Mouse (Mus musculus) embryo, embryonic 10.5 days (tissue): ENCODE measurements around the gene Dglucy.
A peak's percentile ranks its signal among the peaks of the same experiment; 100 is the strongest.

ENCODE experiments used
- DNase-seq: peaks from one replicate; pipeline ENCODE4 v3.0.0-alpha.2; 2015; ENCODE audit warnings: low spot score

Dglucy gene

DNA sequence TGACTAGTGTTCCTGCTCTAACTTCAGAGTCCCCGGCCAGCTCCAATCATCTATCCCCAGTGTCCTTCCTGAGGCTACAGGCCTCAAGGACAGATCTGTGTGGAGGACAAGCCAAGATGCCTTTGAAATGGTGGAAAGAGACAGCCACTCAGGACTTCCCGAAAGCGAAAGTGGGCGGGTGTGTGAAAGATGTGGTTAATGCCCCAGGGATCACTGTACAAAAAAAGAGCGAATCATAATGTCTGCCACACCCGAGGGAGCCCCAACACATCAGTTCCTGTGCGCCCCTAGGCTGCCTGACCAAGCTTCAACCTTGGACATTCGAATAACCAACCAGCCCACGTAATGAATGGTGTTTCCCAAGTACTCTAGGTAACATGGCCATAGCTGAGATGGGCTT, 149.4 kb downstream of the Dglucy start:
- no peak for DNase-seq

DNA sequence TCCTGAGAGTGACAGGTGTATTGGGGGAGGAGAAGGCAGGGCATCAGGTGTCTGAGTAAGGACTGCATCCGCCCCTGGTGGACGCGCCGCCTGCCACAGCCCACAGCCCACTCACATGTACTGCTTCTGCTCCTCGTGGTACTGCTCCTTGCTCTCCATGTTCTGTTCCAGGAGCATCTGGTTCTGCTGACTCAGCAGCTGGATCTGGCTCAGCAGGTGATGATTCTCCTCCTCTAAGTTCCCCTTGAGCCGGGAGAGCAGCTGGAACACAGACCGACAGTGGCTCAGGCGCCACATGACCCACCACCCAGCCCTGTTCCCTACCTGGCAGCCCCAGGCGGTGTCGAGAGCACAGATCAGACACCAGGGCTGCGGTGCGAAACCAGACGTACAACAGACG, 152.8 kb downstream of the Dglucy start:
- DNase-seq, result no peak

DNA sequence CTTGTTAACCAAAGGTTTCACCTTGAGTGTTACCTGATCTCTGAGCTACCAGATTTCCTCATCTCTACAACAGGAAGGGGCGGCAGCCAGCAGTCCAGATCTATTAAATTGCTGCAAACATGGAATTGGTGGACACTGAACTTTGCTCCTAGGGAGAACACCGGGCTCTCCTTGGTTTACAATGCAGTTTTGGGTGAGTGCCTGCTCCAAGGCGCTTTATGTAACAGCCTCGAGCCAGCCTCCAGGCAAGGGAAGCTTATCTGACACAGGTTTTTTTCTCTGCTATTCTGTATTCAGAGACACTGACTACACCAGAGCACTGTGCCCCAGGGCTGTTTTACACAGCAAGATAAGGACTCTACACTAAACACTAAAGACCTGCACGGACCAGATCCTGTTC, 155.9 kb downstream of the Dglucy start:
- DNase-seq, result no peak

DNA sequence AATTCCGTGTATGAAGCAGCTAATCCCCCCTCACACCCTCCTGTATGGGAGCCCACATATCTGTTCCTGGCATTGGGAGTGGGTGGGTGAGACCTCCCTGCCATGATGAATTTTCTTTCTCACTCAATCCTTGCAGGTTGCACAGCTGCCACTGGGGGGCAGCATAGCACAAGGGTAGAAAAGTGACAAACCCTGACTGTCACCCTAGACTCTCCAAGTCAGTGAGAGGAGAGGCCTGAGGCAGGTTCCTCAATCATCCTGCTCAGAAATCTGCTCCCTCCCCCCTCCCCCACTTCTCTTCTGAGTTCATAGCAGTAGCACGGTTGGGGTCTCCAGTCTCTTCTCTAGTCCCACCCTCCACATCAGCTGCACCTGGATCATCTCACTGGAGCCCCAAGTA, 157.3 kb downstream of the Dglucy start:
- DNase-seq, result peak; percentile 88

DNA sequence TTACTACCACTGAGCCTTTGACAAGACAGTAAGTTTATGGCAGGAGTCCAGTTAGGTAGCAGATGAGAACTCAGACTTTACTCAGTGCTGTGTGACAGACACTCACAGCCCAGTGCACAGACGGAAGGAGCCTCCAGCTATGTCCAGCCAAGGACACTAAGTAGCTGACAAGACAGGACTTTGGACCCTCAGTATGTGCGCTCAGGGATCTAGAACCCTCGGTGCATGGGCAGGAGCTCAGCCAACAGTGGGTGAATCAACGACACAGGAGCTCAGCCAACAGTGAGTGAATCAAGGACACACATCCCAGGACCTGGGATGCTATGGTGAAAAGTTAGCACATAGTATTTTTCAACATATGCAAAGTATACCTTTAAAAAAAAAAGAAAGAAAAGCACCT, 157.9 kb downstream of the Dglucy start:
- DNase-seq, result no peak

DNA sequence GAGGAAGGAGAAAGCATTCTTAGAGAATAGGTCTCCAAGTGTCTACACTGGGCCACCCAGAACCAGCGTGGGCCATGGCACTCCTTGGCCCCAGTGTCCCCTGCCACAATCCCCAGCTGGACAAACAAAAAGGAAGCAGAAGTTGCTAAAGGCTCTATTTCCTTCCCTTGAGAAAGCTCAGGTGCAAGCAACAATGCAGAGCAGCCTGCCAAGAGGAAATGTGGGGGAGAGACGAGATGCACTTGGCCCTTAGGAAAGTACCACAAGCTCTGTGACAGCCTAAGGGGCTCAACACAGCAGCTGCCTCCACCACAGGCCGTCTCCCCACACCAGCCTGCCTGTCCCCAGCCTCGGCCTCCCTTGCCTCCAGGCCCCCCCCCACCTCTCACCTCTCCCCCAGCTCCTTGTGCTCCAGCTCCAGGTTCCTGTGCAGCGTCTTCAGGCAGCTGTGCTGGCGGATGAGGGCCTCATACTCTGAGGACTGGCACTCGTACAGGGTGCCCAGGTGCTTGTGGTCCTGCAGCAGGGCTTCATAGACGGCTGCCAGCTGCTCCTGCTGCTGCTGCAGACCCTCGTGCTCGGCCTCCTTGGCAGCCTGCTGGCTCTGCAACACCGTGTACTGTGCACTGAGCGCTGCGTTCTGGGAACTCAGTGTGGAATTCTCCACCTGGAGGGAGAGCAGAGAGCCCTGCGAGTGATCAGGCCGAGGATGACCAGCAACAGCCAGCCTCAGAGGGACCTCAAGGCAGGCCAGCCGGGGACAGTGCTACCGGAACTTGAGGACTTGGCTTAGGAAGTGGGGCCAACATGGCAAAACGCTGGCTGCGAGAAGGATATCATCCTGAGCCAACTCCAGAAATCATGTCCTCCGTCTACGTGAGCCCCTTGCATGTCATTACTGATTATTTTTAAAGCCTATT, 158.8 kb downstream of the Dglucy start:
- DNase-seq, result no peak

DNA sequence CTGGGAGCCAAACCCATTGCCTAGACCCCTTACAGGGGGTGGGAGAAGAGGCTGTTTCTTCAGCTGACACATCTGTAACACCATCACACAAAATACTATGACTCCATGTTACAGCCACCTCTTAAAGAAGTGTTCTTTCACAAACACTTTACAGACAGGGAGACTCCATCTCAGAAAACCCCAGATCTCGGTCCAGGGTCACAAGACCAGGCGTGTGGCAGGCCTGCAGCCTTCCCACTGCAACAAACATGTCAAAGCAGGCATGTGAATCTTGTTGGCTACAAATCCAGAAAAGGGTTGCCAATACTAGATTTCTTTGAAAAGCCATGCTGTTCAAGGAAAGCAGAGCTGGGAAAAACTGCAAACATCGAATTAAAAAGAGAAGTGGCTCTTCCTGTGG, 162.5 kb downstream of the Dglucy start:
- DNase-seq, result no peak

DNA sequence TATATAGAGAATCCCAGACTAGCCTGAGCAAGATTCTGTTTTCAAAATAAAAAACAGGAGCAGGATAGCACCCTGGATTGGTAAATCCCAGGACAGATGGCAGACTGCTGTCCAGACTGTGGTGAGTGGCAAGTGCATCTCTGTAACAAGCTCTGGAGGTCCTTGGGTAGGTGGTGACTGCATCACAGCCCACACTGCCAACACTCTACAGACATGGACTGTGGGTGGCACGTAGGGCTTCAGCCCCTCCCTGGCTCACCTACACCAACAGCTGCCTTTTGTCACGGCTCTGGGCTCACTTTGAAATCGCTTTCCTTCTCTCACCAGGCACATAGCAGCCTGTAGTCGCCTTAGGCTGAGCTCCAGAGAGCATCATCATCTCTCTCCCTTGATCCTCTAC, 164.3 kb downstream of the Dglucy start:
- no peak for DNase-seq

DNA sequence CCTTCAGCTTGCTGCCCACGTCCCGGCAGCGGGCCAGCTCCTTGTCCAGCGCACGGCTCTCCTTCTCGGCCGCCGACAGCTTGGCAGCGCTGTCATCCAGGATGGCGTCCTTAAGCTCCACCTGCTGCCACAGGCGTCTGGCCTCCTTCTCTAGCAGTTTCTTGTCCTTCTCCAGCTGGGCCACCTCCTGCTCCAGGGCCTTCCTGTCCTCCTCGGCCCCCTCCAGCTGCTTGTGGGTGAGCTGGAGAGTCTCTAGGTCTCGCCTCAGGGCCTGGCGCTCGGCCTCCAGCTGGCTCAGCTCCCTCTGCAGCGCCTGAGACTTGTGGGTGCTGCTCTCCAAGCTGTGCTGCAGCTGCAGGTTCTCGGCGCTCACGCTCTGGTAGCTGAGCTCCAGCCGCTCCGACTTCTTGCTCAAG, 166.1 kb downstream of the Dglucy start:
- DNase-seq, result no peak

DNA sequence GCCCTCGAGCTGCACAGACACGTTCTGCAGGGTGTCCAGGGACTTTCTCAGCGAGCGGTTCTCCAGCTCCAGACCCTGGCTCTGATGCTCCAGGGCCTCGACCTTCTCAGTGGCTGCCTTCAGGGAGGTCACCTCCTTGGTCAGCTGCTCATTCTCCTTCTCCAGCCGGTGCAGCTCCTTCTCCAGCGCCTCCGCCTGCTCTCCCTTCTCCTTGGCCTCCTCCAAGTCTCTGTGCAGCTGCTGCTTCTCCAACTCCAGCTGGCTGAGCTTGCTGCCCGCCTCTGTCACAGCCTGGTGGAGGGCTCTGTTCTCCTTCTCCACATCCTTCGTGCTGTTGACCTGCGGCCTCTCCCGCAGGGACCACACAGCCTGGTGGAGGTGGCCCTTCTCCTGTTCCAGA, 166.6 kb downstream of the Dglucy start:
- DNase-seq, result no peak

DNA sequence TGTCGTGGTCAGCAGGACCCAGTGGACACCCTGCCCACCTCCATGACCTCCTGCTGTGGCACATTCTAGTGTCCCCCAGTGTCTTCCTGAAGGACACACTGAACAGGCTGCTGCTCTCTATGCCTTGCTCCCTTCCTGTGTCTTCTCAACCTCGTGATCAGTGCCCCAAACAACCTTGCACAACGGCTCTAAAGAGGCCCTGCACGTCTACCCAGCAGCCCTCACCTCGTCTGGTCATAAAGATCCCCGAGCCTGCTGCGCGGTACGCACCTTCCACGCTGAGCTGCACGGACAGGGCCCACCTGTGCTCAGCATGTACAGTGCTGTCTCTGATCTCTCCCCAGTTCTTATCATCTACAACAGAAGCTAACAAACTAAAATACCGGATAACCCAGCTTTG, 167.1 kb downstream of the Dglucy start:
- DNase-seq, result no peak
